Mouse (Mus musculus) neural tube, embryonic 11.5 days (tissue): ENCODE results near the gene Ptbp3. TPM values are rescaled to one million over a fixed set of nuclear protein-coding genes. Genes with fewer than 3 reads are reported as not detected.
A peak's percentile ranks its signal among the peaks of the same experiment; 100 is the strongest.

Experiments used
- ATAC-seq: fragments of 200-750 bp; cut with Nextera tagmentation; 2 replicates; pipeline ENCODE4 v1.8.0; 2017; ENCODE audit warnings: moderate number of reproducible peaks, mild to moderate bottlenecking, moderate TSS enrichment, moderate library complexity; ENCODE audit not compliant: insufficient read depth, low FRiP score, low TSS enrichment
- DNase-seq: peaks from one replicate; pipeline ENCODE4 v3.0.0-alpha.2; 2015; ENCODE audit warnings: low spot score
- H3K27ac ChIP-seq: fragments of 300-500 bp; sonication (generic); 2 replicates; pipeline ENCODE4 v1.5.1; 2014; ENCODE audit warnings: low read depth, mild to moderate bottlenecking, low read length
- H3K27me3 ChIP-seq: fragments of 300-500 bp; sonication (generic); 2 replicates; pipeline ENCODE4 v1.6.1; 2014; ENCODE audit warnings: mild to moderate bottlenecking, low read length, mixed read lengths; ENCODE audit not compliant: control insufficient read depth, insufficient read depth
- H3K36me3 ChIP-seq: fragments of 300-500 bp; sonication (generic); 2 replicates; pipeline ENCODE4 v1.6.1; 2014; ENCODE audit warnings: mild to moderate bottlenecking, low read length, moderate library complexity, mixed read lengths; ENCODE audit not compliant: control insufficient read depth, insufficient read depth
- H3K4me1 ChIP-seq: fragments of 300-500 bp; sonication (generic); 2 replicates; pipeline ENCODE4 v1.6.1; 2014; ENCODE audit warnings: low read length, mixed read lengths; ENCODE audit not compliant: control insufficient read depth, insufficient read depth
- H3K4me2 ChIP-seq: fragments of 300-500 bp; sonication (generic); 2 replicates; pipeline ENCODE4 v1.6.1; 2014; ENCODE audit warnings: low read depth, mild to moderate bottlenecking, moderate library complexity
- H3K4me3 ChIP-seq: fragments of 300-500 bp; sonication (generic); 2 replicates; pipeline ENCODE4 v1.5.1; 2014; ENCODE audit warnings: low read depth, low read length
- H3K9ac ChIP-seq: fragments of 300-500 bp; sonication (generic); 2 replicates; pipeline ENCODE4 v1.6.1; 2014; ENCODE audit warnings: mild to moderate bottlenecking, low read length
- H3K9me3 ChIP-seq: fragments of 300-500 bp; sonication (generic); 2 replicates; pipeline ENCODE4 v1.6.1; 2016; ENCODE audit warnings: low read length; ENCODE audit not compliant: control insufficient read depth
- WGBS: fragments of 180-500 bp; shearing (Covaris S2); extraction: QIAGEN DNeasy Blood & Tissue Kit; methylation state at CpG from one replicate; pipeline ENCODE4 v1.1.7; 2014; 5-methylcytosine and 5-hydroxymethylcytosine counted together
- polyA plus RNA-seq: library from polyadenylated mRNA; unstranded; fragments of >200 nt; fragmentation: Nextera tagmentation; extraction: Ambion mirVana; gene quantifications from 2 replicates; pipeline ENCODE4 v1.2.1, GENCODE M21; 2014

The Ptbp3 gene
- polyA plus RNA-seq, 1 experiment from 2014 or later, result 51.5 TPM

DNA sequence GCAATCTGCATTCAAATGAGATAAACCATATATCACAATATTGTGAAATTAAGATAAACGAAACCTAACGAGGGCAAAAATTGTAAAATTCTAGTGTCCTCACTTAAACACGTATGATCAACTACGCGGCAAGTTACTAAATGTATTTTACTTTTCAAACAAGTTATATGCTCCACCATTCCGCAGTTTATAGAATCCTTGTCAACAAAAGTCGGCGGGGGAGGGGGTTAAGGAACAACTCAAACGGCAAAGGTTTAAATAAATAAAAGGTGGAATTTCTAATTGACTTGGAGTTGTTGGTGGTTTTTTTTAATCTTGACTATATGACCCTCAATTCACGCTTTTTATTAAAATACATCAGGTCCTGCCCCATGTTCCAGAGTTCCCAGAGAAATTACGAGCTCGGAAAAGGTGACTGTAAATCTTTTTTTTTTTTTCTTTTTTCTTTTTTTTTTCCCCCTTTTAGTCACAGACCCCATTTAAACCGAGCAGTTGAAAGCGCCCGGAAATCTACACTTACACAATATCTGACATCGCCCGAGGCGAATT is 1.1 kb downstream of the Ptbp3 start:
- peak overlapping the region; percentile 86; the same call in 1 of the 2 replicates for H3K27ac ChIP-seq

DNA sequence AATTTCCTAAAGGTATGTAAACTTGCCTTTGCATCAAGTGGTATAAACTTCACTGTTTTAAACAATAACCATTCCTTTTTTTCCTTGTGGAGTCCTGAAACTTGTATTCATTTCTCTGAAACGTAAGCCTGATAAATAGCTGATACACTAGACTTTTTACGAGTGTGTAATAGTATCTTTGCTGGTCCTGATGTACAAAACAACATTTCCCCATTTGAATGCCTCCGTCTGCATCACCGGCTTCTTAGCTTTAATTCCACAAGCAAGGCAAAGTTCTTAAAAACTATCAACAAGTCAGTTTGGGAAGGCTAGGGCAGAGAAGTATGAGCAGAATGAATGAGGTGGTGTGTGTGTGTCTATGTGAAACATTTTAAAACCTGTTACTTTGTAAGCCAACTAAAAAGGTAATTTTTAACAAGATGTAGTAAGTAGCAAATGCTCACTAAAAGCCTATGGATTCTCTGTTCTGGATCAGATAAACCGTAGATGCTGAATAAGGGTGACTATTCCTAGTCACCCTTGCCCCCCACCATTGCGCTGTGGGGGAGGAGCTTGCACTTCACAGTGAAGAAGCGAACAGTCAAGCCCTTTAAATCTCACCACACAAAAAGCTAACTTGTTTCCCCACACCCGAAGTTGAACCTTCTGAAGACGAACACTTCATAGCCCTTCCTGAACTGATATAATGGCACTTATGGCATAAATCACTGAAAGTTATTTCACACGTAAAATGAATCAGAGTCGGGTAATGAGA is 1.9 kb downstream of the Ptbp3 start:
- no peak overlapping the region for H3K27ac ChIP-seq
- ATAC-seq, result no peak
- H3K4me1 ChIP-seq, result 0 out of 2 replicates have a peak, but pooled peaks cover 3% of the 10 kb centered on the region
- no peaks in the 10 kb centered on the region for H3K9me3 ChIP-seq
- H3K36me3 ChIP-seq, result no peaks in the 10 kb centered on the region
- peak; percentile 21 for DNase-seq
- H3K27me3 ChIP-seq, result no peaks in the 10 kb centered on the region
- no peak overlapping the region; the same call in 1 of the 2 replicates for H3K9ac ChIP-seq
- H3K4me2 ChIP-seq, result peak overlapping the region; percentile 75
- WGBS, result 25% methylated on average over 11 of the region's 11 CpGs
- H3K4me3 ChIP-seq, result peak overlapping the region; percentile 86

More for the DNA sequence above, 1.1 kb downstream of the Ptbp3 start:
- peak overlapping the region; percentile 75 for H3K4me2 ChIP-seq
- DNase-seq (peak; percentile 12), ATAC-seq (peak; percentile 4; the same call in 1 of the 2 replicates)
- H3K9me3 ChIP-seq, result no peaks in the 10 kb centered on the region
- H3K27me3 ChIP-seq, result no peaks in the 10 kb centered on the region
- 0 out of 2 replicates have a peak, but pooled peaks cover 3% of the 10 kb centered on the region for H3K4me1 ChIP-seq
- 4% methylated on average over 18 of the region's 18 CpGs for WGBS
- peak overlapping the region; percentile 85 for H3K9ac ChIP-seq
- no peaks in the 10 kb centered on the region for H3K36me3 ChIP-seq
- H3K4me3 ChIP-seq, result peak overlapping the region; percentile 86

DNA sequence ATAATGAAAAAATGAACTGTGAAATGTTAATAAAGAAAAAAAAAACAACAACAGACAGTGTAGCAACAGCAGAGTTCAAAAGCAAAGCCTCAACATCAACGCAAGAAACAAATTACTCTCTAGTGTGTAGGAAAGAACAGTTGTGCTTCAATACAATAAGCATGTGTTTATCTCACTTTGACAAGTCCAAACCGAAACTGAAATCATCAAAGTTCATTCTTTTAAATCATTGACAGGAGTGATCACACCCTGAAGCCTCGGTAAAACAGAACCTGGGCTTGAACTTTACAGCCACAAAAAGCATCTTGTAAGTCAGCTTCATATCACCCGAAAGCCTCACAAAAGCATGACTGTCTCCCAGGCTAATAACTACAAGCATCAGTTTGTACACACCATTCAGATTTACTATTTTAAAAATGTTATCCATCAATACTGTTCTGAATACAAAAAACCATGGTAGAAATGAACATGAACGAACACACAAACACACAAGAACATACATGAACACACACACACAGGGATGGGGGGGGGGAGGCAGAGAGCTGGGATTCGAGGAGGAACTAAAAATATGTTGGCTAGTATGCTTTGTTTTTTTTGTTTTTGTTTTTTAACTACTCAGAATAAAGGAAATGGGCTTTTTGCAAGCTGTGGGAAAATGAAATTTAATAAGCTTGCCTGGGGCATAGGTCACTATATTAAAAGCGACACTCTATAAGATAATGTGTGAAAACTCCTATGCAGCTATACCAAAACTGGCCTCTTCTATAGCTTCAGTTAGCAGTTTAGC is 2.7 kb downstream of the Ptbp3 start:
- Histone ChIP-seq H3K27me3 (no peaks in the 10 kb centered on the region), H3K4me3 (no peak overlapping the region), H3K9me3 (no peaks in the 10 kb centered on the region), H3K4me2 (no peak overlapping the region), H3K4me1 (0 out of 2 replicates have a peak, but pooled peaks cover 3% of the 10 kb centered on the region), H3K36me3 (no peaks in the 10 kb centered on the region), H3K27ac (no peak overlapping the region), H3K9ac (no peak overlapping the region)
- no peak for ATAC-seq
- DNase-seq, result no peak
- 75% methylated on average over 7 of the region's 7 CpGs for WGBS

DNA sequence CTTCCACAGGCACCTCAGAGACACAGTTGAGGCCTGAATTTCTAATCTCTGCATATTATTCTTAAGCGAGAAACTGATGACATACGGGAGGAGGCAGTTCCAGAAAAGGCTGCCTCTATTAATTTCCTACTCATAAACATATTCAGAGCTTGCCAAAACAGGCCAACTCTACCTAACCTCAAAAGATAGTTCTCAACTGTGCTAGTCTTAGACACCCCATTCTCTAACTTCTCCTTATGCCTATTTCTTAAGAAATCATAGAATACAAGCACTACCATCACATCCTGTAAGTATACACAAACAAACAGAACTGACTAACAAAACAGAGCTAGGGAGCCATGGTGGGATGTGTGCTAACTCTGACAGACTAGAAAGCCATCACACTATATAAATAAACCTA is 4.5 kb downstream of the Ptbp3 start:
- Histone ChIP-seq H3K27ac (no peak overlapping the region), H3K4me2 (no peak overlapping the region), H3K4me3 (no peak overlapping the region), H3K9ac (no peak overlapping the region), H3K4me1 (0 out of 2 replicates have a peak, but pooled peaks cover 3% of the 10 kb centered on the region), H3K36me3 (no peaks in the 10 kb centered on the region), H3K9me3 (no peaks in the 10 kb centered on the region), H3K27me3 (no peaks in the 10 kb centered on the region)
- ATAC-seq, result no peak
- DNase-seq, result no peak
- WGBS, result 83% methylated on average over 2 of the region's 2 CpGs

DNA sequence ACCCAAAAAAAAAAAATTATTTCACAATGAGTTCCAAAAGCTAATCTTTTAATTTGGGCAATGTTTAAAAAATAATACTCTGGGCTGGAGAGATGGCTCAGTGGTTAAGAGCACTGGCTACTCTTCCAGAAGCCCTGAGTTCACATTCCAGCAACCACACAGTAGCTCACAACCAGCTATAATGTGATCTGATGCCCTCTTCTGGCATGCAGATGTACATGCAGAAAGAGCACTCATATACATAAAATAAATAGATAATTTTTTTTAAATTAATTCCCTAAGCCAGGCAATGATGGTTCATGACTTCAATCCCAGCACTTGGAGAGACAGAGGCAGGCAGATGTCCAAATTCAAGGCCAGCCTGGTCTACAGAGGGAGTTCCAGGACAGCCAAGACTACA is 6.2 kb downstream of the Ptbp3 start:
- Histone ChIP-seq H3K4me2 (no peak overlapping the region), H3K36me3 (no peaks in the 10 kb centered on the region), H3K27ac (no peak overlapping the region), H3K9ac (no peak overlapping the region), H3K4me1 (0 out of 2 replicates have a peak, but pooled peaks cover 3% of the 10 kb centered on the region), H3K4me3 (no peak overlapping the region), H3K27me3 (no peaks in the 10 kb centered on the region), H3K9me3 (no peaks in the 10 kb centered on the region)
- ATAC-seq, result no peak
- DNase-seq, result no peak

DNA sequence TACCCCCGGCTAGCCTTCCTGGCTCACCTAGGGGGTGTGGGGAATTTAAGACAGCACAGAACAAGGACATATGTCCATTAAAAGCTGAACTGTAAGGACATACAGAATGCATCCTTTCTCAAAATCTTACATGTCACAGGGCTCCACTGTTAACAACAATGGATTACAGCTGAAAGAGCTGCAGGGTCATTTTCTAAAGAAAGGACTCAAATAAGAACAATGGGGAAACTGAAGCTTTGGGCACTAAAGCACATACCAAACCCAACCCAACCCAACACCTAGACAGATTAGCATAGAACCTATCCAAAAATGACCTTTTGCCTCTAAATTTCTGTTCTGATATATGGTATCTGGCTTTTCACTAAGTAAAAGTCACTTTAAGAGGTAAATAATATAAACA is 12.9 kb downstream of the Ptbp3 start:
- Histone ChIP-seq H3K4me1 (no peaks in the 10 kb centered on the region), H3K36me3 (no peaks in the 10 kb centered on the region), H3K4me3 (no peak overlapping the region), H3K9ac (no peak overlapping the region), H3K9me3 (no peaks in the 10 kb centered on the region), H3K27ac (no peak overlapping the region), H3K27me3 (no peaks in the 10 kb centered on the region), H3K4me2 (no peak overlapping the region)
- no peak for ATAC-seq
- no peak for DNase-seq
- WGBS, result 92% methylated on average over 1 of the region's 1 CpGs

DNA sequence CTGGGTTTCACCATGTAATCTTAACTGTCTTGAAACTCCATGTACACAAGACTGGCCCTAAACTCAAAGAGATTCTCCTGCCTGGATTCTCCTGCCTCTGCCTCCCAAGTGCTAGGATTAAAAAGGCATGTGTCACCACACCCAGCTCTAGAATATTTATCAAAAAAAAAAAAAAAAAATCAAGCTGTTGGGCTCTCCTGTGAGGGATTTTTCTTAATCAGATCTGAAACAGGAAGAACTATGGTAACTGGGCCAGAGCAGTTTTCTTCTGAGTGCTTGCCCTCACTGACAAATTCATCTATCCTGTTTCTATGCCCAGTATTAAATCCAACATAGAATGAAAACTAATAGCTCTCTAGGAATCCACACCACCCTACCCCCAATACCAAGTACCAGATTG is 13.5 kb downstream of the Ptbp3 start:
- DNase-seq (no peak), ATAC-seq (no peak)
- H3K9ac ChIP-seq, result no peak overlapping the region
- no peaks in the 10 kb centered on the region for H3K27me3 ChIP-seq
- no peaks in the 10 kb centered on the region for H3K36me3 ChIP-seq
- H3K9me3 ChIP-seq, result no peaks in the 10 kb centered on the region
- no peak overlapping the region for H3K27ac ChIP-seq
- H3K4me2 ChIP-seq, result no peak overlapping the region
- H3K4me1 ChIP-seq, result no peaks in the 10 kb centered on the region
- H3K4me3 ChIP-seq, result no peak overlapping the region

DNA sequence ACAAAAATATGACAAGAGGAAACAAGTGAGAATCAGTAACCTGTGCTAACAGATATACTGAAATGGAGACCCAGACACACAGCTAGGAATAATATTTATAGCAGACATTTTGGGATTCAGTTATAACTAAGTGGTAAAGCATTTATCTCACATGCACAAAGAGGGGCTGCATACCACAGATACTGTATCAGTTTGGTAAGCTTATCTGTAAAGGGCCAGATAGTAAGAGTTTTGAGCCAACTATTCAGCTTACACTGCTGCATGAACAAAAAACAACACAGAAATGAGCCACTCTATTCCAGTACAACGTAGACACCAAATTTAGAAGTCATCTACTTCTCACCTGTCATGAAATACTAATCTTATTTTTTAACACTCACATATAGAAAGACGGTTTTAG is 15.9 kb downstream of the Ptbp3 start:
- Histone ChIP-seq H3K27me3 (no peaks in the 10 kb centered on the region), H3K4me2 (no peak overlapping the region), H3K4me3 (no peak overlapping the region), H3K4me1 (no peaks in the 10 kb centered on the region), H3K9ac (no peak overlapping the region), H3K36me3 (no peaks in the 10 kb centered on the region), H3K9me3 (no peaks in the 10 kb centered on the region), H3K27ac (no peak overlapping the region)
- DNase-seq (no peak), ATAC-seq (no peak)
- WGBS, result 89% methylated on average over 2 of the region's 2 CpGs
